Mouse (Mus musculus) heart, embryonic 13.5 days (tissue): ENCODE data around the gene Igsf9. TPM values are rescaled to one million over a fixed set of nuclear protein-coding genes. Genes with fewer than 3 reads are reported as not detected.
A peak's percentile ranks its signal among the peaks of the same experiment; 100 is the strongest.

Experiments
- ATAC-seq: fragments of 200-750 bp; cut with Nextera tagmentation; 2 replicates; pipeline ENCODE4 v1.8.0; 2017; ENCODE audit warnings: moderate TSS enrichment; ENCODE audit not compliant: insufficient number of reproducible peaks, low FRiP score, low TSS enrichment; ENCODE audit errors: extremely low read depth
- H3K27ac ChIP-seq: fragments of 300-500 bp; sonication (generic); replicated peaks from 2 replicates; pipeline ENCODE4 v1.5.1; 2015; ENCODE audit warnings: moderate library complexity, mild to moderate bottlenecking, inconsistent platforms
- H3K27me3 ChIP-seq: fragments of 300-500 bp; sonication (generic); replicated peaks from 2 replicates; pipeline ENCODE4 v1.6.1; 2015; ENCODE audit warnings: mild to moderate bottlenecking, inconsistent platforms
- H3K36me3 ChIP-seq: fragments of 300-500 bp; sonication (generic); 2 replicates; pipeline ENCODE4 v1.6.1; 2015; ENCODE audit warnings: mild to moderate bottlenecking, inconsistent platforms
- H3K4me1 ChIP-seq: fragments of 300-500 bp; sonication (generic); 2 replicates; pipeline ENCODE4 v1.6.1; 2015; ENCODE audit warnings: inconsistent platforms
- H3K4me2 ChIP-seq: fragments of 300-500 bp; sonication (generic); 2 replicates; pipeline ENCODE4 v1.6.1; 2015; ENCODE audit warnings: inconsistent platforms, mild to moderate bottlenecking, moderate library complexity
- H3K4me3 ChIP-seq: fragments of 300-500 bp; sonication (generic); 2 replicates; pipeline ENCODE4 v1.5.1; 2015; ENCODE audit warnings: moderate library complexity, mild to moderate bottlenecking, inconsistent platforms
- H3K9ac ChIP-seq: fragments of 300-500 bp; sonication (generic); 2 replicates; pipeline ENCODE4 v1.6.1; 2015; ENCODE audit warnings: inconsistent platforms, mild to moderate bottlenecking, moderate library complexity
- H3K9me3 ChIP-seq: fragments of 300-500 bp; sonication (generic); 2 replicates; pipeline ENCODE4 v1.6.1; 2016; ENCODE audit warnings: inconsistent platforms
- WGBS: fragments of 180-500 bp; shearing (Covaris S2); methylation state at CpG from one replicate; pipeline ENCODE4 v1.1.7; 2015; ENCODE audit warnings: mixed read lengths; 5-methylcytosine and 5-hydroxymethylcytosine counted together
- polyA plus RNA-seq: library from polyadenylated mRNA; unstranded; fragments of >200 nt; fragmentation: Nextera tagmentation; extraction: Ambion mirVana; gene quantifications from 2 replicates; pipeline ENCODE4 v1.2.1, GENCODE M21; 2015

Igsf9 gene
- polyA plus RNA-seq, 1 experiment from 2014 or later, result 9.6 TPM

- WGBS, result 54% methylated on average over 5 of the region's 5 CpGs
- Histone ChIP-seq H3K4me2 (no peak overlapping the region), H3K4me1 (peaks cover 8% of the 10 kb centered on the region), H3K27ac (no peak overlapping the region), H3K9ac (no peak overlapping the region), H3K27me3 (no peaks in the 10 kb centered on the region), H3K4me3 (no peak overlapping the region), H3K36me3 (no peaks in the 10 kb centered on the region), H3K9me3 (no peaks in the 10 kb centered on the region)
- no peak for ATAC-seq
These were observed 12.2 kb upstream of the Igsf9 start for GRCm38 (mm10) chr1:172469373-172469772.

GRCm38 (mm10) chr1:172469810-172470448 is 11.7 kb upstream of the Igsf9 start:
- H3K27me3 ChIP-seq, result no peaks in the 10 kb centered on the region
- no peak overlapping the region for H3K27ac ChIP-seq
- H3K36me3 ChIP-seq, result no peaks in the 10 kb centered on the region
- no peak overlapping the region for H3K4me2 ChIP-seq
- no peak overlapping the region for H3K9ac ChIP-seq
- 38% methylated on average over 8 of the region's 8 CpGs for WGBS
- no peak for ATAC-seq
- no peak overlapping the region for H3K4me3 ChIP-seq
- H3K4me1 ChIP-seq, result peaks cover 11% of the 10 kb centered on the region
- H3K9me3 ChIP-seq, result no peaks in the 10 kb centered on the region

GRCm38 (mm10) chr1:172472909-172473308 is 8.7 kb upstream of the Igsf9 start:
- no peaks in the 10 kb centered on the region for H3K36me3 ChIP-seq
- H3K9ac ChIP-seq, result no peak overlapping the region
- no peak overlapping the region for H3K4me3 ChIP-seq
- no peak overlapping the region for H3K27ac ChIP-seq
- no peaks in the 10 kb centered on the region for H3K27me3 ChIP-seq
- no peak for ATAC-seq
- peaks cover 18% of the 10 kb centered on the region for H3K4me1 ChIP-seq
- no peaks in the 10 kb centered on the region for H3K9me3 ChIP-seq
- H3K4me2 ChIP-seq, result no peak overlapping the region

DNA sequence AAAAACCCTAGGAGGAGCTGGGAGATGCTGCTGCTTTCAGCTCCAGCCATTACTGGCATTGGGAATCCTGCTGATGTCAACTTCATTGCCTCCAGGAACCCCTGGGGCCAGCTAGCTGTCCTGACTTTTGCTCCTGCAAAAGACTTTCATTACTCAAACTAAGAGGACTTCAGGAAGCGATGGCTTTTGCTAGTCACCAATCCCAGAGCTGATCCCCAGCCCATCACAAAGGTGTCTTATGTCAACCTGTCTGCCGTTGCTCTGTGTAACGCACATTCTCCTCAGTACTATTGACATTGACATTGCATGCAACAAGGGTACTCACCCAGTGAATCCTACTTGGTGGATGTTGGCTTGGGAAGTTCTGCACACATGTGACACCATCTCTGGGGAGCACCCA is 7.4 kb upstream of the Igsf9 start:
- no peak for ATAC-seq
- Histone ChIP-seq H3K27me3 (peaks cover 3% of the 10 kb centered on the region; the same call in 1 of the 2 replicates), H3K4me3 (no peak overlapping the region), H3K4me2 (no peak overlapping the region), H3K27ac (no peak overlapping the region), H3K36me3 (no peaks in the 10 kb centered on the region), H3K9me3 (no peaks in the 10 kb centered on the region), H3K4me1 (peaks cover 18% of the 10 kb centered on the region), H3K9ac (no peak overlapping the region)
- 82% methylated on average over 3 of the region's 3 CpGs for WGBS

GRCm38 (mm10) chr1:172475054-172475741 is 6.4 kb upstream of the Igsf9 start, which contains the start of gene Slamf9:
TSS of gene Slamf9 (plus strand) at chr1:172475358.
- H3K27ac ChIP-seq, result no peak within 1 kb of the TSS
- WGBS, result 53% methylated on average over 7 of the region's 7 CpGs
- H3K9ac ChIP-seq, result no peak within 1 kb of the TSS
- no peaks in the 10 kb centered on the region for H3K36me3 ChIP-seq
- ATAC-seq, result no peak
- H3K4me3 ChIP-seq, result no peak within 1 kb of the TSS
- no peak within 1 kb of the TSS for H3K4me2 ChIP-seq
- peaks cover 9% of the 10 kb centered on the region; the same call in 1 of the 2 replicates for H3K27me3 ChIP-seq
- H3K9me3 ChIP-seq, result no peaks in the 10 kb centered on the region
- H3K4me1 ChIP-seq, result peaks cover 11% of the 10 kb centered on the region

DNA sequence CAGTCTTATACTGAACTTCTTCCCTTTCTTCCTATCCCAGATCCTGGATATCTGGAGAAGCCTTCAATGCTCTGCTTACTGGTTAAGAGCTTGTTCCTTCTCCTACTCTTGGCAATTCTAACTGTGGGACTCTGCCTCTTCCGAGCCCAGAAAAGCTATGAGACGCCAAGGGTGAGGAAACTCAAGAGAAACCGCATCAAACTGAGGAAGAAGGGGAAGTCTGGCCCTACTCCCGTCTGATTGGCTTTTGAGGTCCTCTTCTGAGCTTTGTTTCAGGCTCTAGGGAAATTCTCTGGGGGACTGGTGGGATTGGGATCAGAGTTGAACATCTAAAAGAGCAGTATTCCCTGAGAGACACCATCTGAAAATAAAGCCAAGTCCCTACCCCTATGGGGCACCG is 3.6 kb upstream of the Igsf9 start:
- Histone ChIP-seq H3K9me3 (no peaks in the 10 kb centered on the region), H3K4me3 (no peak overlapping the region), H3K4me2 (no peak overlapping the region), H3K4me1 (peaks cover 26% of the 10 kb centered on the region), H3K27me3 (peaks cover 20% of the 10 kb centered on the region), H3K36me3 (no peaks in the 10 kb centered on the region), H3K27ac (no peak overlapping the region), H3K9ac (no peak overlapping the region)
- WGBS, result 76% methylated on average over 5 of the region's 5 CpGs
- ATAC-seq, result no peak

DNA sequence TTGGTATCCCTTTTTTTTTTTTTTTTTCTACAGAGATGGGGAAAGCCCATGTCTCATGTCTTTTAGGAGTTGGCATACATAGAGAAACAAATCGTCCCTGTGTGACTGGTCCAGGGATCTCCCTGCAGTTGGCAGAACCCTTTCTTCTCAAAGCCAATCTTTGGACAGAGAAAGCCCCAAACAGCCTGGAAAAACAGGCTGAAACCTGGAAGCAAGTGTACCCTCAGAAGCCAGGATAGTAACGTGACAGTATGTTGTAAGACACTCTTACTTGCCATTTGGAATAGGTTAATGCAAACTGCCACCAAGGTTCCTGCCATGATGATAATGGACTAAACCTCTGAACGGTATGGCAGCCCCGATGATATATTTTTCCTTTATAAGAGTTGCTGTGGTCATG is 1.2 kb upstream of the Igsf9 start:
- 87% methylated on average over 4 of the region's 4 CpGs for WGBS
- H3K4me3 ChIP-seq, result no peak overlapping the region
- no peaks in the 10 kb centered on the region for H3K9me3 ChIP-seq
- no peaks in the 10 kb centered on the region for H3K36me3 ChIP-seq
- no peak for ATAC-seq
- H3K27me3 ChIP-seq, result peaks cover 27% of the 10 kb centered on the region
- H3K4me1 ChIP-seq, result peaks cover 24% of the 10 kb centered on the region
- no peak overlapping the region for H3K4me2 ChIP-seq
- no peak overlapping the region for H3K9ac ChIP-seq
- no peak overlapping the region for H3K27ac ChIP-seq

DNA sequence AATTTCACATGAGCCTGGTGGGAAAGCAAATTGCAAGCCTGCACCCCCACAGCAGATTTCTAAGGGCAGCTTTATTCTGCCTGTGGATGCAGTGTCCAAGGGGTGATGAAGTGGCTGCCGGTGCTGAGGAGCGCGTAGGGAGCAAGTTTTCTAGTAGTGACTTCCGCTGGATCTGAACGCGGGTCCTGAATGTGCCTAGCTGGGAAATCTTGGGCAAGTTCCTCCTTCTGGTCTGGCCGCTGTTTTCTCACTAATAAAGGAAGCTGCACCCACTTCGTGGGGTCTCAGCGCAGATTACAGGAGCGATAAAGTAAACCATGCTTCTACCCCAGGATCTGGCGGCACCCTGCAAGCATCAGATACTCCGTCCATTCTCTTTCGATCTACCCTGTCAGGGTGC is 477 bp upstream of the Igsf9 start:
- Histone ChIP-seq H3K9me3 (no peaks in the 10 kb centered on the region), H3K4me2 (peak overlapping the region; percentile 92), H3K4me3 (peak overlapping the region; percentile 64), H3K27ac (no peak overlapping the region), H3K36me3 (no peaks in the 10 kb centered on the region), H3K4me1 (peaks cover 23% of the 10 kb centered on the region), H3K9ac (peak overlapping the region; percentile 78), H3K27me3 (peaks cover 27% of the 10 kb centered on the region)
- ATAC-seq, result no peak
- WGBS, result 16% methylated on average over 13 of the region's 13 CpGs

- Histone ChIP-seq H3K4me3 (peak overlapping the region; percentile 64), H3K9ac (peak overlapping the region; percentile 78), H3K27me3 (peaks cover 30% of the 10 kb centered on the region), H3K36me3 (no peaks in the 10 kb centered on the region), H3K4me1 (peaks cover 28% of the 10 kb centered on the region), H3K4me2 (peak overlapping the region; percentile 92), H3K27ac (no peak overlapping the region), H3K9me3 (no peaks in the 10 kb centered on the region)
- 9% methylated on average over 12 of the region's 12 CpGs for whole genome bisulfite sequencing
- ATAC-seq, result no peak
These were observed 1.2 kb downstream of the Igsf9 start for GRCm38 (mm10) chr1:172482518-172483360.

DNA sequence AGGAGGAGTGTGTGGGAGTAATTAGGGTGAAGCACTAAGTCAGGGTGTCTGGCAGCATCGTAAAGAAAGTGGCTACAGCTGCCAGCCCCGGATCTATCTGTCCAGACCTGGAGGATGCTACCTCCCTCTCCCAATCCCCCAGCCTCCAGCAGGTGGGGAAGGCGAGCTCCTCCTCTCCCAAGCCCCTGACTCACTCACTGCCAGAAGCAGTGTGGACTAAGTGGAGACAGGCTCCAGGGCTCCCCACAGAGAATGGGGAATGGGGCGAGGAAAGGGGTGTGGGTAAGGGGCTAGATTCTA is 1.7 kb downstream of the Igsf9 start:
- peaks cover 28% of the 10 kb centered on the region for H3K4me1 ChIP-seq
- H3K36me3 ChIP-seq, result no peaks in the 10 kb centered on the region
- no peak for ATAC-seq
- peak overlapping the region; percentile 64 for H3K4me3 ChIP-seq
- peaks cover 30% of the 10 kb centered on the region for H3K27me3 ChIP-seq
- no peaks in the 10 kb centered on the region for H3K9me3 ChIP-seq
- H3K27ac ChIP-seq, result no peak overlapping the region
- H3K9ac ChIP-seq, result peak overlapping the region; percentile 78
- peak overlapping the region; percentile 92 for H3K4me2 ChIP-seq
- WGBS, result 34% methylated on average over 4 of the region's 4 CpGs

- no peak overlapping the region for H3K4me3 ChIP-seq
- no peak overlapping the region for H3K9ac ChIP-seq
- no peaks in the 10 kb centered on the region for H3K9me3 ChIP-seq
- H3K27me3 ChIP-seq, result peaks cover 30% of the 10 kb centered on the region
- H3K36me3 ChIP-seq, result no peaks in the 10 kb centered on the region
- H3K27ac ChIP-seq, result no peak overlapping the region
- peak overlapping the region; percentile 14; the same call in 1 of the 2 replicates for H3K4me2 ChIP-seq
- no peak for ATAC-seq
- WGBS, result 63% methylated on average over 11 of the region's 11 CpGs
- H3K4me1 ChIP-seq, result peaks cover 35% of the 10 kb centered on the region
These were observed 2.6 kb downstream of the Igsf9 start for GRCm38 (mm10) chr1:172484236-172484635.
